Mouse (Mus musculus) hindbrain, postnatal 0 days (tissue): Measurements from ENCODE around the gene Bad. TPM values are rescaled to one million over a fixed set of nuclear protein-coding genes. Genes with fewer than 3 reads are reported as not detected.

ENCODE experiments used
- ATAC-seq: fragments of 200-750 bp; cut with Nextera tagmentation; 2 replicates; pipeline ENCODE4 v1.8.0; 2017; ENCODE audit warnings: mild to moderate bottlenecking, moderate TSS enrichment, moderate library complexity
- DNase-seq: peaks from one replicate; pipeline ENCODE4 v3.0.0-alpha.2; 2015; ENCODE audit warnings: low spot score
- H3K27ac ChIP-seq: fragments of 300-500 bp; sonication (generic); 2 replicates; pipeline ENCODE4 v1.5.1; 2014; ENCODE audit warnings: mild to moderate bottlenecking
- H3K27me3 ChIP-seq: fragments of 300-500 bp; sonication (generic); 2 replicates; pipeline ENCODE4 v1.6.1; 2014; ENCODE audit warnings: low read length, mixed read lengths; ENCODE audit not compliant: insufficient read depth
- H3K36me3 ChIP-seq: fragments of 300-500 bp; sonication (generic); 2 replicates; pipeline ENCODE4 v1.6.1; 2014; ENCODE audit warnings: low read length, mixed read lengths; ENCODE audit not compliant: insufficient read depth
- H3K4me1 ChIP-seq: fragments of 300-500 bp; sonication (generic); 2 replicates; pipeline ENCODE4 v1.6.1; 2014; ENCODE audit warnings: antibody characterized with exemption, low read length, mixed read lengths; ENCODE audit not compliant: insufficient read depth
- H3K4me2 ChIP-seq: fragments of 300-500 bp; sonication (generic); 2 replicates; pipeline ENCODE4 v1.6.1; 2014; ENCODE audit warnings: low read depth, mild to moderate bottlenecking, low read length, moderate library complexity, mixed read lengths
- H3K4me3 ChIP-seq: fragments of 300-500 bp; sonication (generic); 2 replicates; pipeline ENCODE4 v1.5.1; 2014; ENCODE audit warnings: low read length
- H3K9ac ChIP-seq: fragments of 300-500 bp; sonication (generic); replicated peaks from 2 replicates; pipeline ENCODE4 v1.6.1; 2014; ENCODE audit warnings: mild to moderate bottlenecking, low read length, moderate library complexity, mixed read lengths
- H3K9me3 ChIP-seq: fragments of 300-500 bp; sonication (generic); 2 replicates; pipeline ENCODE4 v1.6.1; 2016; ENCODE audit warnings: low read length, mixed read lengths
- CTCF ChIP-seq: IDR thresholded peaks from 2 replicates; pipeline ENCODE4 v1.5.1; 2016; ENCODE audit warnings: antibody characterized with exemption, control low read depth, low read depth
- WGBS: fragments of 180-500 bp; shearing (Covaris S2); extraction: QIAGEN DNeasy Blood & Tissue Kit; methylation state at CpG from one replicate; pipeline ENCODE4 v1.1.7; 2014; 5-methylcytosine and 5-hydroxymethylcytosine counted together
- polyA plus RNA-seq: library from polyadenylated mRNA; unstranded; fragments of >200 nt; fragmentation: Nextera tagmentation; extraction: Ambion mirVana; gene quantifications from 2 replicates; pipeline ENCODE4 v1.2.1, GENCODE M21; 2015
- total RNA-seq: library from RNA; depleted of rRNA; stranded (reverse); fragments of >200 nt; gene quantifications from 2 replicates; pipeline ENCODE4 v1.2.3, GENCODE M21; 2014

The Bad gene
- total and polyA plus RNA-seq, 2 experiments from 2014 or later: 58.2 to 86.6 TPM

- DNase-seq: peak; percentile 50
- no peaks in the 10 kb centered on the region for H3K36me3 ChIP-seq
- H3K9me3 ChIP-seq: no peaks in the 10 kb centered on the region
- H3K4me3 ChIP-seq: peak overlapping the region; percentile 84
- H3K4me2 ChIP-seq: peak overlapping the region; percentile 96
- peaks cover 23% of the 10 kb centered on the region for H3K27me3 ChIP-seq
- peak overlapping the region; percentile 90 for H3K9ac ChIP-seq
- peak overlapping the region; percentile 86 for H3K27ac ChIP-seq
- 2% methylated on average over 26 of the region's 48 CpGs for WGBS
- no peak for ATAC-seq
- peaks cover 20% of the 10 kb centered on the region; the same call in 1 of the 2 replicates for H3K4me1 ChIP-seq
- peak; percentile 26; the same call in 1 of the 2 replicates for TF ChIP-seq CTCF
Observed at GRCm38 (mm10) chr19:6920741-6921636, 20.7 kb upstream of the Bad start.

GRCm38 (mm10) chr19:6921647-6922567, 19.8 kb upstream of the Bad start, which contains the start of gene Esrra:
Gene Esrra (minus strand): TSS chr19:6921813.
- Histone ChIP-seq H3K4me3 (peak within 1 kb of the TSS; percentile 84), H3K4me1 (peaks cover 20% of the 10 kb centered on the region; the same call in 1 of the 2 replicates), H3K27me3 (peaks cover 33% of the 10 kb centered on the region), H3K4me2 (peak within 1 kb of the TSS; percentile 96), H3K36me3 (no peaks in the 10 kb centered on the region), H3K27ac (peak within 1 kb of the TSS; percentile 86), H3K9ac (peak within 1 kb of the TSS; percentile 90), H3K9me3 (no peaks in the 10 kb centered on the region)
- TF ChIP-seq CTCF: no peak
- DNase-seq (peak; percentile 100), ATAC-seq (peak; percentile 96)
- under 1% methylated on average over 54 of the region's 66 CpGs for WGBS

- no peaks in the 10 kb centered on the region for H3K36me3 ChIP-seq
- H3K9me3 ChIP-seq: no peaks in the 10 kb centered on the region
- DNase-seq (no peak), ATAC-seq (no peak)
- no peak for TF ChIP-seq CTCF
- WGBS: 64% methylated on average over 6 of the region's 6 CpGs
- H3K4me1 ChIP-seq: peaks cover 20% of the 10 kb centered on the region; the same call in 1 of the 2 replicates
- H3K9ac ChIP-seq: no peak overlapping the region
- peaks cover 40% of the 10 kb centered on the region for H3K27me3 ChIP-seq
- peak overlapping the region; percentile 84 for H3K4me3 ChIP-seq
- peak overlapping the region; percentile 96 for H3K4me2 ChIP-seq
- H3K27ac ChIP-seq: 0 out of 2 replicates have a peak overlapping the region, but pooled peaks have one; percentile 62
Observed at GRCm38 (mm10) chr19:6922901-6923735, 18.5 kb upstream of the Bad start.

- TF ChIP-seq CTCF: peak; percentile 75
- Histone ChIP-seq H3K27me3 (peaks cover 40% of the 10 kb centered on the region), H3K9me3 (no peaks in the 10 kb centered on the region), H3K27ac (no peak overlapping the region), H3K4me3 (peak overlapping the region; percentile 11; the same call in 1 of the 2 replicates), H3K4me1 (peaks cover 18% of the 10 kb centered on the region; the same call in 1 of the 2 replicates), H3K36me3 (no peaks in the 10 kb centered on the region), H3K4me2 (peak overlapping the region; percentile 28; the same call in 1 of the 2 replicates), H3K9ac (no peak overlapping the region)
- ATAC-seq: no peak
- 4% methylated on average over 39 of the region's 39 CpGs for WGBS
- DNase-seq: peak; percentile 84
Observed at GRCm38 (mm10) chr19:6924461-6925306, 17.0 kb upstream of the Bad start.

- Histone ChIP-seq H3K27me3 (peaks cover 40% of the 10 kb centered on the region), H3K4me2 (peak within 1 kb of the TSS; percentile 28; the same call in 1 of the 2 replicates), H3K4me1 (peaks cover 13% of the 10 kb centered on the region; the same call in 1 of the 2 replicates), H3K27ac (no peak within 1 kb of the TSS), H3K9ac (no peak within 1 kb of the TSS), H3K4me3 (peak within 1 kb of the TSS; percentile 11; the same call in 1 of the 2 replicates), H3K36me3 (no peaks in the 10 kb centered on the region), H3K9me3 (no peaks in the 10 kb centered on the region)
- no peak for DNase-seq
- TF ChIP-seq CTCF: no peak
- 3% methylated on average over 9 of the region's 9 CpGs for WGBS
- no peak for ATAC-seq
Observed at GRCm38 (mm10) chr19:6925307-6925573, 16.4 kb upstream of the Bad start, which contains the start of gene Catsperz. Gene Catsperz (minus strand): TSS chr19:6925380.
